Mouse (Mus musculus) CH12F3 (cell line): ENCODE measurements around the gene Cdk6.

Experiments
- in situ Hi-C: fragments of 300-500 bp; cut with MboI; formaldehyde crosslinking; loops from 2 replicates; pipeline ENCODE4 v1.14.3; 2020; ENCODE audit warnings: low sequenced_read_pairs

Gene Cdk6

DNA sequence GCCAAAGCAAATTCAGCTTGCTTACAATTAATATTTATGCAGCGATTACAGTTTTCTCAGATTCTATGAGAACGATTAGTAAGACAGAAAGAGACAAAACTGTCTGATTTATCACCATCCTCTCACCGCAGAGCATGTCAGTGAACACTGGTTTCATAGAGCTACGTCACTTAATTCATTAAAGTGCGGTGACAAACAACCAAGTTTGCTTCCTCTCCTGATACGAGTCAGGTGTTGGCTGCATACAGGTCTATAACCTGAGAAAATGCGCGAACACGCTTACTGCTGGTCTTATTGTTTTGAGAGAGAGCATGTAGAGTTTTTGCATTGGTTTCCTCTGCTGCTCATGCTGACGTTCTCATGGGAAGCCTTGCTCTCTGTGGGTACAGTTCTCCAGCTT, 31.9 kb downstream of the Cdk6 start:
- in situ Hi-C loops, result no loop called here

GRCm38 (mm10) chr5:3374763-3375162, 33.5 kb downstream of the Cdk6 start:
- in situ Hi-C loops, result no loop called here

DNA sequence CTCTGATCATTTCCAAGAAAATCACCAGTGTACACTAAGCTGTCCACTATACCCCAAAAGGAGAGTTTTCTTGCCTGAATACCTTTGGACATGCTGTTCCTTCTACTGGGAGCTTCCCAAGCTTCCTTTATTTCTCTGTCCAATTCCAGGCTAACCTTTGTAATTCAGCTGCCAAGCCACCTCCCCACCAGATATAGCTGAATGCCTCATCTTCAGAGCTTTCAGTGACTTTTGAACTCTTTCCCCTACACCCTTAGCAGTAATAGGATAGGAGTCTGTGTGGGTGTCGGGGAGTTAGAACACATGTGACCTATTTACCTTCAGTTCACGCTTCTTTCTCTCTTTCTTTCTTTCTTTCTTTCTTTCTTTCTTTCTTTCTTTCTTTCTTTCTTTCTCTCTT, 34.9 kb downstream of the Cdk6 start:
- in situ Hi-C loops, result no loop called here

DNA sequence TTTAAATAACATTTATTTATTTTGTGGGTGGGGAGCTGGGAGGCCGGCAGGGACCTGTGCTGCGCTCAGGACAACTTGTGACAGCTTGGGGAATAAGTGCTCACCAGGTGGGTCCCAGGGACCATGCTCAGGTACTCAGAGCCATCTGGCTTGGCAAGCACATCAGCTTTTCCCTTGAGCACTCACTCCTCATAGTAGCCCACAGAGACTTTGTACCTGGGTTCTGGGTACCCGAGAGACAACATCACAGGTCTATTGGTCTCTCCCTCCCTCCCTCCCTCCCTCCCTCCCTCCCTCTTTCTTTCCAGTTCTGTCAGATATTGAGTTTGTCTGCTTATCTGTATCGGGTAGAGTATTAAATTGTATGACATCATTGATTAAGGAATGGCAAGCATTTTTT, 38.0 kb downstream of the Cdk6 start:
- in situ Hi-C loops, result no loop called here

DNA sequence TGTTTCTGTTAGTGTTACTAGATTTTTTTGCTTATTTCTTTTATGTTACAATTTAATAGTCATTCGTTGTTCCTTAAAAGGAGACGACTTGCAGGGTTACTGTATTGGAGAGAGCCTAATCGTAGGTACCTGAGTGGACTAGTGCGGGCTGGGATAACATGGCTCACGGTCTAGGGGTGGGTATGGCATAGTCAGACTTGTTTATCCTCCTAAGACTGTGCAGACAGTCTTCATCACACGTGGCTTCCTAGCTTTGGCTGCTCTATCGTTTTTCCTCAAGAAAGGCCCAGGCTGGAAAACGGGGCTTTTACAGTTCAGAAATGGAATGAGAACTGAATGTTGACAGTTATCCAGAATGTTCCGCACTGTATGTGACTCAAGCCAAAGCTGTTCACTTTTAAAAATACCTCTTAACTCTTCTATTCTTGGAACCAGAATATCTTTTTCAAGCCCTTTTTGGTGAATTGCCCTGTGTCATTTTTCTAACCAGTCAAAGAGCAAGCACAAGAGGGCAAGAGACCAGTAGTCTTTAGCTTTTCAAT, 39.5 kb downstream of the Cdk6 start:
- in situ Hi-C loops, result no loop called here

- in situ Hi-C loops, result no loop called here
Measured at GRCm38 (mm10) chr5:3381795-3382194, 40.5 kb downstream of the Cdk6 start.

GRCm38 (mm10) chr5:3382343-3383040, 41.2 kb downstream of the Cdk6 start:
- in situ Hi-C loops, result no loop called here

DNA sequence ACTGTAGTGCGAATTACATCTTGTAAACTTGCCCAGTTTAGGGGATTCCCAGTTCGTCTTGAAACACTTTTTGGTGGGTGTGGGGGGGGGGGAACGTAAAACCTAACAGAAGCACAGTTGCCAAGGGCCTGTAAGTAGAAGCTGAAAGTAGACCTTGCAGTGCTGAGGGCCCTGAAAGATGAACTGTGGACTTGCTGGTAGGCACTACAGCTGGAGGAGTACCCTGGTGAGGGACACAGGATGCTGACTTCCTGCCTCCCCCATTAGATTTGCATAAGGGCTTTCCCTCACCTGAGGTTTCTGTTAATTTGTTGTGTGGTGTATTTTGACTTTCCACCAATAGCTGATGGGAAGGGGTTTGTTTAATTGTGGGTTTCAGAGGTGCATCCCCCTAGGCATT, 42.3 kb downstream of the Cdk6 start:
- in situ Hi-C loops, result no loop called here

- in situ Hi-C loops, result no loop called here
Measured at GRCm38 (mm10) chr5:3385078-3385477, 43.8 kb downstream of the Cdk6 start.

DNA sequence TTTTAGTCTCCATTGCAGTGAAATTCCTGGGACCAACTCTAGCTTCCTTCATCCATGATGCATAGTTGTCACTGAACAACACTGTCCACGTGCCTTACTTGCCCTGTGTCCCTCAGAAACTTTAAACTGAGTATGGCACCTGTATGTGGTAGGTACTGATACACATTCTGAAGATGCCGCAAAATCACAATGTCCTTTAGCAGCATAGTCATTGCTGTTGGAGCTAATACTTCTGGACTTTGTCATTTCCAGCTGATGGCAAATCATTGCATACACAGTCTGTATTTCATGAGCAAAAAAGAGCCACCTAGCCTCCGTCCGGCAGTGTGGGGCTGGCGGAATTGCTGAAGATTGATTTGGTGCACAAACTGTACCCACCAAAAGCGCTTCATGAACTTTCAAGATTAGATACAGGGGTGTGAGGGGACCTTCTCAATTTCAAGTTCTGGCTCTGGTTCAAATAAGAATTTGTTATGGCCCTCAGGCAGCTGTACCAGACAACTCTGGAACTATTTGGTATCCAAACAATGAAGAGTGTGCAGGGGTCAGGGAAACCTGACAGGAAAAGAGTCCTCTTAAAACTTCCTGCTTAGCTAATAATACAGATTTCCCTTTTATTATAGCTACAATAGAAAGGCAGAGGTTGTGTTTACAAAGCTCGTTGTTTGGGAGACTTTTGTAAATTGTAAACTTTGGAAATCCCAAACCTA, 44.9 kb downstream of the Cdk6 start:
- in situ Hi-C loops, result no loop called here

GRCm38 (mm10) chr5:3386731-3387087, 45.4 kb downstream of the Cdk6 start:
- in situ Hi-C loops, result no loop called here

DNA sequence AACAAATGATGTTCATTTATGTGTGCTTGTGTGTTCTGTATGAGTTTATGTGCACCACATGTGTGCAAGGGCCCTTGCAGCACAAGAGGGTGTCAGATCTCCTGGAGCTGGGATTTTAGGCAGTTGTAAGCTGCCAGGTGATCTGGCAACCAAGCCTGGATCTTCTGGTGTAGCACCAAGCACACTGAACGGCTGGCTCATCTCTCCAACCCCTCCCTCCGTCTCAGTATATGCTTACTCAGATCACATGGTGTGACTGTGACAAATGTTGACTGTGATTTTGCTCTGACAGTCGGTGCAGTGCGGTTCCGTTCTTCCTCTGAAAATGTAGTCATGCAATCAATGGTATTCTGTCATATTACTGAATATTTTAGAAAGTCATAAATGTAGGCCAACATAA, 45.9 kb downstream of the Cdk6 start:
- in situ Hi-C loops, result no loop called here

DNA sequence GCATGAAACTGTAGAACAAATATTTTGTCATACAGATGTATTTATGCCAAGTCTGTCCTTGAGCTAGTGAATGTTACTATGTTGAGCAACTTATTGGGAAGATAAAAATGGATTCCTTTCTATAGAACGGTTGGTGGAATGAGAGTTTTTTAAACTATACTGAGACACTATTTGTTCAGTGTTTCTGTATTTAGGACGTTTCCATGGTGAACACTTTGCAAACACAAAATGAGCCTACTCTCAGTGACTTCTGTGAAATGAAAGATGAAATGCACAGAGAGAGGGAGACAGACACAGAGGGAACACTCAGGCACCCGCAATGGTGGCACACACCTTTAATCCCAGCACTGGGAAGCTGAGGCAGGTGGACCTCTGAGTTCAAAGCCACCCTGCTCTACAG, 51.6 kb downstream of the Cdk6 start:
- in situ Hi-C loops, result no loop called here

DNA sequence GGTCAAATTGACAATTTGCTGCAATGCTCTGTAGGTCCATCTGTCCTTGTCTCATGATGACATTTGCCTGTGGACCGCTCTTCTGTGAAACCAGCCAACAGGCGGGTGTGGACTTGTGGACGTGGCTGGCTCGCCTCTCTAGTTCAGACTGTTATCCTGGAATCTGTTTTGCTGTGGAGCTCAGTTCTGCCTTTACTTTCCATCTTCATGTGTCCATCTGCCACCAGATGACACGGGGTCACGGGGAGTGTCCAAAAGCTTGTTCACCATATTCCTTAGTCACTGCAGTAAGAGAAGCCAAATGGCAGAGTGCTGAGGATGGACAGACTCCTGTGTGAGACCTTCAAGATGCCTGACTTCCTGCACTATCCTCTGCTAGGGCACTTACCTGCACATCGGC, 52.9 kb downstream of the Cdk6 start:
- in situ Hi-C loops, result no loop called here

DNA sequence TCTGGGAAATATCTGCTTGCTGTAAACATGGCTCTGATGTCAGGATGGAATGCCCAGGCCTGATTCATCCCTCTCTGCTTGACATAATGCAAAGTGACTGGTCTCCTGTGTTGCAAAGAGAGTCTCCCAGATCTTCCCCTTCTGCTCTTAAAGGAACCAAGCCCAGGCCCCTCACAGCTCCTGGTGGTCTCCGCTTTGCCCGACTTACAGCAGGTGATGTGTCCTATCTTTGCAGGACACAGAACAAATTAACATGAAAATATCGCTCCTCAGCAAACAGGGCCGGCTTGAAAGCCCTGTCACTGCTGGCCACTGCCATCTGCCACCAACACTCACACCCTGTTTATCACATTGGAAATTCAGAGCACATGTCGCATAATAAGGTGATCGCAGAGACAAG, 53.7 kb downstream of the Cdk6 start:
- in situ Hi-C loops, result no loop called here

- in situ Hi-C loops, result no loop called here
Measured at GRCm38 (mm10) chr5:3396214-3396613, 54.9 kb downstream of the Cdk6 start.

DNA sequence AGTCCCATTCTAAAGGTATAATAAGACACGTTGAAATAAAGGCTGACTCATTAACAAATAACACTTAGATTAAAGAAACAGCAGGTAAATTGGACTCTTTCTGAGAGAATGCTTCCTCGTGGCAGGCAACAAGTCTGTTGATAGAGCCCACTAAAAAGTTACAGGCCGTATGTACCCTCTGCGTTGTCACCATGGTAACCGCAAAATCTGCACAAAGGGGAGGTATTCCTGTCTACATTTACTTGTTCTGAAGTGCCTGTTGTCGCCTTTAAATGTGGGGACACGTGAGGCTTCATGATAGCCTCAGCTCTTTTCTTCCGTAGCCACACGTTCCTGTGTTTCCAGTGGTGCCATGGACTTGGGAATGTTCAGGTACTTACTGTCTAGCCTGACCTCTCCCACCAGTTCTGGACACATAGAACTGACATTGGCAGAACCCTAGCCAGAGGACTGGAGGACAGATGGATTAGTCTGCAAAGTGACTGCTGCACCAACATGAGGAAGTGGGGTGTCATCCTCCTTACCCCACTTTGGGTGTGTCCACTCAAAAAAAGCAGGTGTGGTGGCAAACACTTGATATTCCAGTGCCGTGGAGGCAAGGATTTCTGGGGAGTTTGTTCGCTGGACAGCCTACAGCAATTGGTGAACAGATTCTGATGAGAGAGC, 55.8 kb downstream of the Cdk6 start:
- in situ Hi-C loops, result no loop called here

GRCm38 (mm10) chr5:3399784-3400494, 58.7 kb downstream of the Cdk6 start:
- in situ Hi-C loops, result no loop called here

- in situ Hi-C loops, result no loop called here
Measured at GRCm38 (mm10) chr5:3405102-3405501, 63.8 kb downstream of the Cdk6 start.

DNA sequence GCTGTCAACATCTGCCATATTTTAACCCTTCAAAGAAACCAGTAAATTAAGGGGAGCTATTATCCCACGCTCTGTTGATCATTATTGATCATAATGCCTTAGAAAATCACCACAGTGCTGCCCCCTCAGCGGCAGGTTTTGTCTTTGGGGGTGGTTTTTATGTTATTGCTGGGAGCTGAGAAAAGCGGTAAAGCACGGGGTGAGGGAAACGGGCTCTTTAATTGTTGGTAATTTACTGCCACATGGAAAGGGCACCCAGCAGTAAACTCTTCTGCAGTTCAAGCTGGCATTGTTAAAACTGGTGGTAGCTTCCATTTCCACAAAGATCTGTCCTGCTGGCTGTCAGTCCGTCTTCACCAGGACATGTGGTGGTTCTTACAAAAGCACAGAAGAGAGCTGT, 64.2 kb downstream of the Cdk6 start:
- in situ Hi-C loops, result no loop called here

- in situ Hi-C loops, result no loop called here
Measured at GRCm38 (mm10) chr5:3407926-3408325, 66.6 kb downstream of the Cdk6 start.
